Mouse (Mus musculus): ENCODE measurements around the gene Gm9887.

Gene Gm9887

GRCm38 (mm10) chr12:69371854-69372671 is at the start of gene Gm9887, which contains the start of gene Arf6:
Gene Gm9887, minus strand, starts transcription at chr12:69372458.
Gene Arf6, plus strand, starts transcription at chr12:69372150.
- in situ Hi-C loops (cut with MboI; ENCODE audit: unreplicated experiment in 2 of 2): loop anchor here (5.0 to 25.0 kb wide), 3 partner anchors 45 to 515 kb away; partner anchors contain the start of genes Atl1 (in 2 of the 2) and Map4k5 (in 2 of the 2)

- in situ Hi-C loops (cut with MboI; ENCODE audit: unreplicated experiment in 2 of 2): no loop called here
These were observed 48.5 kb upstream of the Gm9887 start for GRCm38 (mm10) chr12:69420716-69421115.

- in situ Hi-C loops (cut with MboI; ENCODE audit: unreplicated experiment in 2 of 2): loop anchor here in 1 of 2 experiments (5.0 kb wide), 1 partner anchor 47 kb away; the partner anchor contains the start of genes Arf6 and Gm9887
These were observed 47.3 kb upstream of the Gm9887 start for GRCm38 (mm10) chr12:69419606-69420005.

- in situ Hi-C loops (cut with MboI; ENCODE audit: unreplicated experiment in 2 of 2): loop anchor here in 1 of 2 experiments (5.0 kb wide), 1 partner anchor 47 kb away; the partner anchor contains the start of genes Arf6 and Gm9887
These were observed 46.9 kb upstream of the Gm9887 start for GRCm38 (mm10) chr12:69419017-69419605.

GRCm38 (mm10) chr12:69418606-69419005 is 46.3 kb upstream of the Gm9887 start:
- in situ Hi-C loops (cut with MboI; ENCODE audit: unreplicated experiment in 2 of 2): loop anchor here in 1 of 2 experiments (5.0 kb wide), 1 partner anchor 46 kb away; the partner anchor contains the start of genes Arf6 and Gm9887

GRCm38 (mm10) chr12:69417701-69418291 is 45.5 kb upstream of the Gm9887 start:
- in situ Hi-C loops (cut with MboI; ENCODE audit: unreplicated experiment in 2 of 2): loop anchor here in 1 of 2 experiments (5.0 kb wide), 1 partner anchor 45 kb away; the partner anchor contains the start of genes Arf6 and Gm9887

- in situ Hi-C loops (cut with MboI; ENCODE audit: unreplicated experiment in 2 of 2): loop anchor here in 1 of 2 experiments (5.0 kb wide), 1 partner anchor 44 kb away; the partner anchor contains the start of genes Arf6 and Gm9887
These were observed 44.5 kb upstream of the Gm9887 start for GRCm38 (mm10) chr12:69416793-69417192.

- in situ Hi-C loops (cut with MboI; ENCODE audit: unreplicated experiment in 2 of 2): loop anchor here in 1 of 2 experiments (5.0 kb wide), 1 partner anchor 43 kb away; the partner anchor contains the start of genes Arf6 and Gm9887
These were observed 42.7 kb upstream of the Gm9887 start for GRCm38 (mm10) chr12:69414826-69415572.

GRCm38 (mm10) chr12:69413303-69413702 is 41.0 kb upstream of the Gm9887 start:
- in situ Hi-C loops (cut with MboI; ENCODE audit: unreplicated experiment in 2 of 2): no loop called here

GRCm38 (mm10) chr12:69411936-69412335 is 39.7 kb upstream of the Gm9887 start:
- in situ Hi-C loops (cut with MboI; ENCODE audit: unreplicated experiment in 2 of 2): no loop called here

- in situ Hi-C loops (cut with MboI; ENCODE audit: unreplicated experiment in 2 of 2): no loop called here
These were observed 38.5 kb upstream of the Gm9887 start for GRCm38 (mm10) chr12:69410767-69411166.

- in situ Hi-C loops (cut with MboI; ENCODE audit: unreplicated experiment in 2 of 2): no loop called here
These were observed 30.4 kb upstream of the Gm9887 start for GRCm38 (mm10) chr12:69402594-69403167.

GRCm38 (mm10) chr12:69402100-69402499 is 29.8 kb upstream of the Gm9887 start:
- in situ Hi-C loops (cut with MboI; ENCODE audit: unreplicated experiment in 2 of 2): no loop called here

GRCm38 (mm10) chr12:69400871-69401286 is 28.6 kb upstream of the Gm9887 start:
- in situ Hi-C loops (cut with MboI; ENCODE audit: unreplicated experiment in 2 of 2): no loop called here

GRCm38 (mm10) chr12:69400367-69400766 is 28.1 kb upstream of the Gm9887 start:
- in situ Hi-C loops (cut with MboI; ENCODE audit: unreplicated experiment in 2 of 2): no loop called here

GRCm38 (mm10) chr12:69394456-69394855 is 22.2 kb upstream of the Gm9887 start:
- in situ Hi-C loops (cut with MboI; ENCODE audit: unreplicated experiment in 2 of 2): no loop called here

GRCm38 (mm10) chr12:69393076-69393475 is 20.8 kb upstream of the Gm9887 start:
- in situ Hi-C loops (cut with MboI; ENCODE audit: unreplicated experiment in 2 of 2): no loop called here

GRCm38 (mm10) chr12:69390000-69390698 is 17.9 kb upstream of the Gm9887 start:
- in situ Hi-C loops (cut with MboI; ENCODE audit: unreplicated experiment in 2 of 2): loop anchor here (5.0 to 10.0 kb wide), 2 partner anchors 45 to 57 kb away; no protein-coding TSS in a partner anchor

Data from v-Abl transformed pro-B cells (cell line).